Mouse (Mus musculus) forebrain, postnatal 0 days (tissue): Measurements from ENCODE around the gene Jmjd7. TPM values are rescaled to one million over a fixed set of nuclear protein-coding genes. Genes with fewer than 3 reads are reported as not detected.

ENCODE experiments used
- ATAC-seq: fragments of 200-750 bp; cut with Nextera tagmentation; 2 replicates; pipeline ENCODE4 v1.8.0; 2017; ENCODE audit warnings: mild to moderate bottlenecking, moderate library complexity
- DNase-seq: peaks from one replicate; pipeline ENCODE4 v3.0.0-alpha.2; 2015
- H3K27ac ChIP-seq: fragments of 300-500 bp; sonication (generic); 2 replicates; pipeline ENCODE4 v1.5.1; 2014; ENCODE audit warnings: low read depth, mild to moderate bottlenecking, antibody characterized with exemption, low read length, moderate library complexity, mixed read lengths
- H3K27me3 ChIP-seq: fragments of 300-500 bp; sonication (generic); 2 replicates; pipeline ENCODE4 v1.6.1; 2014; ENCODE audit warnings: mild to moderate bottlenecking, low read length, mixed read lengths; ENCODE audit not compliant: insufficient read depth
- H3K36me3 ChIP-seq: fragments of 300-500 bp; sonication (generic); 2 replicates; pipeline ENCODE4 v1.6.1; 2014; ENCODE audit warnings: mild to moderate bottlenecking, moderate library complexity; ENCODE audit not compliant: insufficient read depth
- H3K4me1 ChIP-seq: fragments of 300-500 bp; sonication (generic); 2 replicates; pipeline ENCODE4 v1.6.1; 2014; ENCODE audit warnings: antibody characterized with exemption; ENCODE audit not compliant: insufficient read depth
- H3K4me2 ChIP-seq: fragments of 300-500 bp; sonication (generic); 2 replicates; pipeline ENCODE4 v1.6.1; 2014; ENCODE audit warnings: low read depth, mild to moderate bottlenecking, moderate library complexity
- H3K4me3 ChIP-seq: fragments of 300-500 bp; sonication (generic); 2 replicates; pipeline ENCODE4 v1.5.1; 2014; ENCODE audit warnings: low read depth, low read length, mixed read lengths
- H3K9ac ChIP-seq: fragments of 300-500 bp; sonication (generic); 2 replicates; pipeline ENCODE4 v1.6.1; 2014; ENCODE audit warnings: mild to moderate bottlenecking
- H3K9me3 ChIP-seq: fragments of 300-500 bp; sonication (generic); 2 replicates; pipeline ENCODE4 v1.6.1; 2016; ENCODE audit warnings: low read length
- CTCF ChIP-seq: sonication (generic); IDR thresholded peaks from 2 replicates; pipeline ENCODE4 v1.5.1; 2016; ENCODE audit warnings: antibody characterized with exemption, control low read depth, low read depth
- WGBS: fragments of 180-500 bp; shearing (Covaris S2); extraction: QIAGEN DNeasy Blood & Tissue Kit; methylation state at CpG from one replicate; pipeline ENCODE4 v1.1.7; 2014; 5-methylcytosine and 5-hydroxymethylcytosine counted together
- polyA plus RNA-seq: library from polyadenylated mRNA; unstranded; fragments of >200 nt; fragmentation: Nextera tagmentation; extraction: Ambion mirVana; gene quantifications from 2 replicates; pipeline ENCODE4 v1.2.1, GENCODE M21; 2015
- total RNA-seq: library from RNA; depleted of rRNA; stranded (reverse); fragments of >200 nt; gene quantifications from 2 replicates; pipeline ENCODE4 v1.2.3, GENCODE M21; 2014

The Jmjd7 gene
- total and polyA plus RNA-seq, 2 experiments from 2014 or later, result 14.6 to 16.9 TPM

DNA sequence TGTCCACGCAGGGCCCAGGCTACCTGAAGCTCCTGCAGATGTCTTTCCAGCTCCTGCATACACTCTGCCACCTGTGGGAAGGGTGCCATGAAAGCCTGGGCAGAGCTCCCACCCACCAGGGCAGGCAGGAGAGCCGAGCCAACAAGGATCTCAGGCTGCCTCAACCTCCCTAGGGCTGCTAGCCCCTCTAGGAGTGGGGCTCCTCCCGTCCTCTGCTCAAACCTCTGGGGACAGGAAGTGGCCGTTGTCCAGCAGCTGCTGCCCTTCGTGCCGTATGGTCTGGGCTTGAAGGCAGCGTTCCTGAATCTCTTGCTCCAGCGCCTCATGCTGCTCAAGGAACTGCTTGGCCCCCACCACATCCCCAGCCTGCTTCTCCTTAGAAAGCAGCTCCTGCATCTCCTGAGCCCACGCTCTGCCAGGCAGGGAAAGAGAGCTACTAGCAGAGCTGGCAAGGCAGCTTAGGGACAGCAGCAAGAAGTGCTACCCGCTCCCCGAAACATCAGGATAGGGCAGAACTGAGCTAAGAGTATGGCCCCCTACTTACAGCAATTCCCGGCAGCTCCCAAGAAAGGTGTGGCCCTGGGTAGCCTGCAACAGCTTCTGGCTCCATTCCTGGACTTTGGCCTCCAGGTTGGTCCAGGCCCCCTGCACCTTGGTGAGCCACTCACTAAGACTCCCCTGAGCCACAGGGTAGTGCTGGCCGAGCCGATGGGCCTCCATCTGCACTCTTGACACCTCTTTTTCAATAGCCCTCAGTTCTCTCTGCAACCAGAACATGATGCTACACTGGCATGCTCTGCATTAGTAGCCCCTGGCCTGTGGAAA, 19.4 kb downstream of the Jmjd7 start:
- no peak for TF ChIP-seq CTCF
- H3K36me3 ChIP-seq, result peaks cover 7% of the 10 kb centered on the region
- WGBS, result 69% methylated on average over 14 of the region's 14 CpGs
- ATAC-seq (no peak), DNase-seq (no peak)
- no peaks in the 10 kb centered on the region for H3K9me3 ChIP-seq
- no peak overlapping the region for H3K4me3 ChIP-seq
- no peak overlapping the region for H3K27ac ChIP-seq
- H3K4me1 ChIP-seq, result no peaks in the 10 kb centered on the region
- no peak overlapping the region for H3K4me2 ChIP-seq
- no peaks in the 10 kb centered on the region for H3K27me3 ChIP-seq
- no peak overlapping the region for H3K9ac ChIP-seq

DNA sequence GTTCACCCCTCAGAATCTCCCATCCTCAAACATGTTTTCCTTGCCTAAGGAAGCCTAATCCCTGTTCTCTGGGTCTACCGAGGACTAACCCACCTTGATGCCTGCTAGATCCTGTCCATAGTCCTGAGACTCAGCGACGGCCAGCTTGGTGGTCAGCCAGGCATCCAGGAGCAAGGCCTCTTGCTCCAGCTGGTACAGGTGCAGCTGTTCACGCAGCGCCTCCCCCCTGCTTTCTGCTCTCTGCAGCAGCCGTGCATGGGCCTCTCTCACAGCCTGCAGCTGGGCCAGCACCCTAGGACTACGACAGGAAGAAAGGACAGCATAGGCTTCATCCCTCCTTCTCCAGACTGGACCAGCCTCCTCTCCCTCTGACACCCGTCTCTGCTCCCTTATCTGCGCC, 20.9 kb downstream of the Jmjd7 start:
- no peaks in the 10 kb centered on the region for H3K36me3 ChIP-seq
- no peak for DNase-seq
- no peak overlapping the region for H3K9ac ChIP-seq
- no peak for TF ChIP-seq CTCF
- no peaks in the 10 kb centered on the region for H3K4me1 ChIP-seq
- no peaks in the 10 kb centered on the region for H3K9me3 ChIP-seq
- no peak overlapping the region for H3K4me2 ChIP-seq
- H3K4me3 ChIP-seq, result no peak overlapping the region
- 81% methylated on average over 9 of the region's 9 CpGs for WGBS
- H3K27me3 ChIP-seq, result no peaks in the 10 kb centered on the region
- H3K27ac ChIP-seq, result no peak overlapping the region
- ATAC-seq, result no peak

- 0 out of 2 replicates have a peak, but pooled peaks have one; percentile 40 for ATAC-seq
- no peaks in the 10 kb centered on the region for H3K4me1 ChIP-seq
- DNase-seq, result no peak
- peak; percentile 62 for TF ChIP-seq CTCF
- no peak overlapping the region for H3K27ac ChIP-seq
- no peak overlapping the region for H3K9ac ChIP-seq
- no peaks in the 10 kb centered on the region for H3K27me3 ChIP-seq
- H3K9me3 ChIP-seq, result no peaks in the 10 kb centered on the region
- no peak overlapping the region for H3K4me3 ChIP-seq
- 64% methylated on average over 10 of the region's 10 CpGs for WGBS
- no peak overlapping the region for H3K4me2 ChIP-seq
- H3K36me3 ChIP-seq, result no peaks in the 10 kb centered on the region
These were observed 22.5 kb downstream of the Jmjd7 start for GRCm38 (mm10) chr2:120049632-120050274.

- Histone ChIP-seq H3K9ac (no peak overlapping the region), H3K27me3 (no peaks in the 10 kb centered on the region), H3K4me1 (no peaks in the 10 kb centered on the region), H3K36me3 (no peaks in the 10 kb centered on the region), H3K4me2 (no peak overlapping the region), H3K4me3 (no peak overlapping the region), H3K9me3 (no peaks in the 10 kb centered on the region), H3K27ac (no peak overlapping the region)
- WGBS, result 66% methylated on average over 6 of the region's 6 CpGs
- ATAC-seq (no peak), DNase-seq (no peak)
- TF ChIP-seq CTCF, result no peak
These were observed 24.1 kb downstream of the Jmjd7 start for GRCm38 (mm10) chr2:120051405-120051804.

DNA sequence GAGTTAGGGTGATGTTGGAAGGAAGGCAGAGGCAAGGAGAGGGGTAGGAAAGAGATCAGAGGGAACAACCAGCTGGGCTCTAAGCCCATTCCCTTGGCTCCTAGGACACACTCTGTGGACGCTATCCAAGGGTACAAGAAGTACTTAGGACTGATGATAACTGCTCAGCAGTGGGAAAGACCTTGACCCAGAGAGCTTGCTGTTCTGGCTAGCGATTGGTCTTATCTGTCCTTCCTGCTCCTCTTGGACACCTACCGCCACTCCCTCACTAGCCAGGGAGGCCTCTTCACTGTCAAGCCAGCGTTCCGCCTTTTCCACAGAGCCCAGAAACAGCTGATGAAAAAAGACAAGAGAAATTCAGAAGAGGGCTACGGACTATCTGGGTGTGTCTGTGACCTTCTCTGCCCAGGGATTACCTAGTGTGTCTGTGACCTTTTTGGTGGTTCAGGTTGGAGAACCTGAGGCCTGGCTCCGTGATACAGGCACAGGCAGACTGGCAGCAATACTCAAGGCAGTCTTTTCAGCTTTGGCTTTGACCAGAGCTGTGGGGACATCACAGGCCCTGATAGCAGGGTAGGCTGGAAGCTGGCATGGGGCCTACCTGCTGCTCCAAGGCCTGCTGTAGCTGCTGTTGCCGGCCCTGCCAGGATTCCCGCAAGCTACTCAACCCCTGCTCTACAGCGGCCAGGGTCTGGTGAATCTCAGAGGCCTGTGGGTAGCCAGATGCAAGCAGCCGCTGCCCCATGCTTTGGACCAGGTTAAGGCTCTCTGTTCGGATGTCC, 27.7 kb downstream of the Jmjd7 start:
- no peak overlapping the region for H3K9ac ChIP-seq
- DNase-seq (no peak), ATAC-seq (no peak)
- no peak overlapping the region for H3K4me2 ChIP-seq
- no peaks in the 10 kb centered on the region for H3K36me3 ChIP-seq
- no peaks in the 10 kb centered on the region for H3K9me3 ChIP-seq
- no peak overlapping the region for H3K4me3 ChIP-seq
- TF ChIP-seq CTCF, result no peak
- WGBS, result 87% methylated on average over 12 of the region's 12 CpGs
- no peak overlapping the region for H3K27ac ChIP-seq
- no peaks in the 10 kb centered on the region for H3K27me3 ChIP-seq
- no peaks in the 10 kb centered on the region for H3K4me1 ChIP-seq

- Histone ChIP-seq H3K9ac (no peak overlapping the region), H3K9me3 (no peaks in the 10 kb centered on the region), H3K4me1 (no peaks in the 10 kb centered on the region), H3K4me2 (no peak overlapping the region), H3K27ac (no peak overlapping the region), H3K4me3 (no peak overlapping the region), H3K36me3 (no peaks in the 10 kb centered on the region), H3K27me3 (no peaks in the 10 kb centered on the region)
- DNase-seq, result no peak
- 70% methylated on average over 10 of the region's 10 CpGs for WGBS
- ATAC-seq, result no peak
- no peak for TF ChIP-seq CTCF
These were observed 28.6 kb downstream of the Jmjd7 start for GRCm38 (mm10) chr2:120055923-120056322.
